Mouse (Mus musculus): ENCODE results near the gene Cd27. TPM values are rescaled to one million over a fixed set of nuclear protein-coding genes. Genes with fewer than 3 reads are reported as not detected.

The Cd27 gene
- polyA plus RNA-seq, 1 experiment, result 0.04 TPM

GRCm38 (mm10) chr6:125186203-125186602 lies 50.6 kb downstream of the Cd27 start:
- peaks cover 33% of the 10 kb centered on the region for H3K4me1 ChIP-seq (ENCODE audit: control insufficient read depth)
- H3K9me3 ChIP-seq (ENCODE audit: control insufficient read depth, low read length), result no peaks in the 10 kb centered on the region
- H3K27me3 ChIP-seq (ENCODE audit: control insufficient read depth), result no peaks in the 10 kb centered on the region; the same call in 1 of the 2 replicates
- H3K4me3 ChIP-seq (replicated peaks), result no peak overlapping the region
- TF ChIP-seq GATA1 (IDR thresholded peaks at IDR 0.05; ENCODE audit: low read length), result no peak
- no peak for TF ChIP-seq TAL1 (IDR thresholded peaks at IDR 0.05; ENCODE audit: low read length)
- peaks cover 91% of the 10 kb centered on the region for H3K36me3 ChIP-seq (ENCODE audit: control insufficient read depth)

Other genes with a start within 250 kb of the Cd27 start
- 0.03 TPM in 1 of 2 replicates, not detected in the other for gene Pianp, start 240.3 kb downstream of the Cd27 start, polyA plus RNA-seq (2012)
- 3.9 and 4.2 TPM in 2 replicates for gene Zfp384, start 227.9 kb downstream of the Cd27 start, polyA plus RNA-seq (2012)
- 1.1 and 1.8 TPM in 2 replicates for gene Ing4, start 197.2 kb downstream of the Cd27 start, polyA plus RNA-seq (2012)
- gene Acrbp, start 187.3 kb downstream of the Cd27 start, polyA plus RNA-seq (2012), result 0.97 and 1.6 TPM in 2 replicates
- gene Lpar5, start 169.1 kb downstream of the Cd27 start, polyA plus RNA-seq (2012), result 0.06 TPM in 1 of 2 replicates, not detected in the other
- 6.8 TPM in 2 replicates for gene Chd4, start 141.0 kb downstream of the Cd27 start, polyA plus RNA-seq (2012)
- 0.78 and 1.8 TPM in 2 replicates for gene Nop2, start 105.1 kb downstream of the Cd27 start, polyA plus RNA-seq (2012)
- 1.3 and 1.5 TPM in 2 replicates for gene Iffo1, start 91.8 kb downstream of the Cd27 start, polyA plus RNA-seq (2012)
- gene Gapdh, start 70.5 kb downstream of the Cd27 start, polyA plus RNA-seq (2012), result 525 and 659 TPM in 2 replicates
- gene Ncapd2, start 45.3 kb downstream of the Cd27 start, polyA plus RNA-seq (2012), result 78.5 and 98.6 TPM in 2 replicates
- gene Mrpl51, start 45.2 kb downstream of the Cd27 start, polyA plus RNA-seq (2012), result 18.9 and 22.8 TPM in 2 replicates
- 0.13 and 0.14 TPM in 2 replicates for gene Vamp1, start 21.5 kb downstream of the Cd27 start, polyA plus RNA-seq (2012)
- gene Tapbpl, start 5.2 kb downstream of the Cd27 start, polyA plus RNA-seq (2012), result 0.06 and 0.11 TPM in 2 replicates
- not detected in 2 replicates for gene Tuba3a, start 49.0 kb upstream of the Cd27 start, polyA plus RNA-seq (2012)
- 0.20 and 0.26 TPM in 2 replicates for gene Ltbr, start 76.9 kb upstream of the Cd27 start, polyA plus RNA-seq (2012)
- 0.01 TPM in 1 of 2 replicates, not detected in the other for gene Scnn1a, start 83.6 kb upstream of the Cd27 start, polyA plus RNA-seq (2012)
- gene Tnfrsf1a, start 112.4 kb upstream of the Cd27 start, polyA plus RNA-seq (2012), result 0.70 and 0.78 TPM in 2 replicates
- not detected in 2 replicates for gene Plekhg6, start 143.8 kb upstream of the Cd27 start, polyA plus RNA-seq (2012)

All from erythroblast, embryonic 14.5 days (primary cell).